Mouse (Mus musculus): ENCODE results near the gene Degs2.
A peak's percentile ranks its signal among the peaks of the same experiment; 100 is the strongest.

Degs2 gene

GRCm38 (mm10) chr12:108651053-108651660 is 51.0 kb downstream of the Degs2 start:
- DNase-seq, result peak; percentile 48

- peak; percentile 13 for DNase-seq
Measured at GRCm38 (mm10) chr12:108647784-108648183, 54.3 kb downstream of the Degs2 start.

- no peak for DNase-seq
Measured at GRCm38 (mm10) chr12:108646234-108646633, 55.9 kb downstream of the Degs2 start.

- DNase-seq, result no peak
Measured at GRCm38 (mm10) chr12:108642019-108642418, 60.1 kb downstream of the Degs2 start.

- peak; percentile 16 for DNase-seq
Measured at GRCm38 (mm10) chr12:108639126-108639525, 63.0 kb downstream of the Degs2 start.

GRCm38 (mm10) chr12:108637440-108637839 is 64.7 kb downstream of the Degs2 start:
- no peak for DNase-seq

- no peak for DNase-seq
Measured at GRCm38 (mm10) chr12:108635501-108635900, 66.6 kb downstream of the Degs2 start.

- DNase-seq, result no peak
Measured at GRCm38 (mm10) chr12:108634031-108634430, 68.1 kb downstream of the Degs2 start.

GRCm38 (mm10) chr12:108632501-108632900 is 69.6 kb downstream of the Degs2 start:
- DNase-seq, result no peak

GRCm38 (mm10) chr12:108630741-108631688 is 71.1 kb downstream of the Degs2 start:
- no peak for DNase-seq

GRCm38 (mm10) chr12:108629556-108629955 is 72.6 kb downstream of the Degs2 start:
- no peak for DNase-seq
